9 mouse cellular contexts compared by ENCODE assay signal in genomic region chr4:149395581-149395980, GRCm38 (mm10). TPM values are rescaled to one million over a fixed set of nuclear protein-coding genes. Genes with fewer than 3 reads are reported as not detected.
DNase-seq lines count a peak whose midpoint lies in the region; ATAC-seq lines count a peak whose summit lies in the region.
"Had no signal": no experiment of that assay in that cellular context is flagged by ENCODE, and none has a peak within 500 bp of the region (broad histone marks: within the 10 kb centered on the region; RNA-seq: fewer than 3 reads in every experiment).

No protein-coding gene starts in this region.

- H3K9me3 ChIP-seq in kidney, embryonic 14.5 days (ENCODE audit: control insufficient read depth, low read length) = no peaks in the 10 kb centered on the region
- no peaks in the 10 kb centered on the region for H3K9me3 ChIP-seq in embryonic facial prominence, embryonic 12.5 days
- H3K9me3 ChIP-seq in heart, embryonic 10.5 days = no peaks in the 10 kb centered on the region
- H3K9me3 ChIP-seq in limb, embryonic 13.5 days = no peaks in the 10 kb centered on the region
- H3K9me3 ChIP-seq in forebrain, embryonic 13.5 days (replicated peaks) = no peaks in the 10 kb centered on the region
- no peaks in the 10 kb centered on the region for H3K9me3 ChIP-seq in liver, embryonic 12.5 days (replicated peaks)
- H3K9me3 ChIP-seq: midbrain, embryonic 10.5 days had no signal

- 48% methylated on average over 6 of the region's 6 CpGs for WGBS in kidney, embryonic 14.5 days
- WGBS in embryonic facial prominence, embryonic 12.5 days = 60% methylated on average over 6 of the region's 6 CpGs
- WGBS in heart, embryonic 10.5 days = 69% methylated on average over 6 of the region's 6 CpGs
- WGBS in limb, embryonic 13.5 days = 31% methylated on average over 6 of the region's 6 CpGs
- WGBS in forebrain, embryonic 13.5 days = 80% methylated on average over 6 of the region's 6 CpGs
- 77% methylated on average over 6 of the region's 6 CpGs for WGBS in liver, embryonic 12.5 days (ENCODE audit: insufficient replicate concordance)

- no peak overlapping the region for H3K27ac ChIP-seq in kidney, embryonic 14.5 days (ENCODE audit: low read depth, low read length)
- H3K27ac ChIP-seq in embryonic facial prominence, embryonic 12.5 days = peak overlapping the region; percentile 60
- 0 out of 2 replicates have a peak overlapping the region, but pooled peaks have one; percentile 30 for H3K27ac ChIP-seq in heart, embryonic 10.5 days
- H3K27ac ChIP-seq in limb, embryonic 13.5 days = peak overlapping the region; percentile 79
- no peak overlapping the region for H3K27ac ChIP-seq in forebrain, embryonic 13.5 days
- no peak overlapping the region for H3K27ac ChIP-seq in liver, embryonic 12.5 days

- no peak overlapping the region for H3K4me3 ChIP-seq in kidney, embryonic 14.5 days (ENCODE audit: low read length)
- H3K4me3 ChIP-seq in embryonic facial prominence, embryonic 12.5 days = no peak overlapping the region
- no peak overlapping the region for H3K4me3 ChIP-seq in heart, embryonic 10.5 days
- no peak overlapping the region for H3K4me3 ChIP-seq in limb, embryonic 13.5 days
- H3K4me3 ChIP-seq in forebrain, embryonic 13.5 days = no peak overlapping the region
- no peak overlapping the region for H3K4me3 ChIP-seq in liver, embryonic 12.5 days
- H3K4me3 ChIP-seq: midbrain, embryonic 10.5 days had no signal

- H3K4me2 ChIP-seq in kidney, embryonic 14.5 days (replicated peaks; ENCODE audit: low read depth, low read length) = no peak overlapping the region
- H3K4me2 ChIP-seq in embryonic facial prominence, embryonic 12.5 days (replicated peaks) = no peak overlapping the region
- no peak overlapping the region; the same call in 1 of the 2 replicates for H3K4me2 ChIP-seq in limb, embryonic 13.5 days (replicated peaks)
- H3K4me2 ChIP-seq in forebrain, embryonic 13.5 days = no peak overlapping the region
- H3K4me2 ChIP-seq in liver, embryonic 12.5 days = no peak overlapping the region

- peaks cover 3% of the 10 kb centered on the region; the same call in 1 of the 2 replicates for H3K4me1 ChIP-seq in kidney, embryonic 14.5 days (ENCODE audit: control insufficient read depth, insufficient read depth, low read length)
- H3K4me1 ChIP-seq in embryonic facial prominence, embryonic 12.5 days = peaks cover 25% of the 10 kb centered on the region
- H3K4me1 ChIP-seq in heart, embryonic 10.5 days = peaks cover 77% of the 10 kb centered on the region
- H3K4me1 ChIP-seq in limb, embryonic 13.5 days = peaks cover 32% of the 10 kb centered on the region
- peaks cover 16% of the 10 kb centered on the region for H3K4me1 ChIP-seq in forebrain, embryonic 13.5 days
- H3K4me1 ChIP-seq in liver, embryonic 12.5 days = peaks cover 60% of the 10 kb centered on the region

- H3K9ac ChIP-seq in kidney, embryonic 14.5 days (ENCODE audit: low read depth, low read length) = no peak overlapping the region
- H3K9ac ChIP-seq in embryonic facial prominence, embryonic 12.5 days = no peak overlapping the region
- H3K9ac ChIP-seq in limb, embryonic 13.5 days = no peak overlapping the region
- no peak overlapping the region for H3K9ac ChIP-seq in forebrain, embryonic 13.5 days
- H3K9ac ChIP-seq in liver, embryonic 12.5 days = no peak overlapping the region

- no peak for DNase-seq in kidney, postnatal 14 days
- DNase-seq in heart, embryonic 10.5 days (ENCODE audit: low spot score) = no peak
- no peak for DNase-seq in thymus, adult 18-20 months

- ATAC-seq in kidney, embryonic 14.5 days (ENCODE audit: low FRiP score, low TSS enrichment) = peak; percentile 56; the same call in 1 of the 2 replicates
- ATAC-seq in embryonic facial prominence, embryonic 12.5 days (ENCODE audit: insufficient number of reproducible peaks, insufficient read depth, low FRiP score, low TSS enrichment) = 0 out of 2 replicates have a peak, but pooled peaks have one; percentile 42
- peak; percentile 84 for ATAC-seq in limb, embryonic 13.5 days (ENCODE audit: low FRiP score, low read depth)
- ATAC-seq in forebrain, embryonic 13.5 days = no peak
- ATAC-seq in liver, embryonic 12.5 days = no peak

- peaks cover 25% of the 10 kb centered on the region for H3K36me3 ChIP-seq in kidney, embryonic 14.5 days (ENCODE audit: control insufficient read depth, insufficient read depth, low read length)
- H3K36me3 ChIP-seq in embryonic facial prominence, embryonic 12.5 days = peaks cover 29% of the 10 kb centered on the region
- peaks cover 40% of the 10 kb centered on the region for H3K36me3 ChIP-seq in heart, embryonic 10.5 days
- H3K36me3 ChIP-seq in limb, embryonic 13.5 days = peaks cover 46% of the 10 kb centered on the region
- peaks cover 44% of the 10 kb centered on the region for H3K36me3 ChIP-seq in forebrain, embryonic 13.5 days (ENCODE audit: poor library complexity, severe bottlenecking)
- H3K36me3 ChIP-seq in liver, embryonic 12.5 days = peaks cover 58% of the 10 kb centered on the region

- H3K27me3 ChIP-seq in kidney, embryonic 14.5 days (ENCODE audit: control insufficient read depth, insufficient read depth, low read length) = no peaks in the 10 kb centered on the region
- no peaks in the 10 kb centered on the region for H3K27me3 ChIP-seq in embryonic facial prominence, embryonic 12.5 days
- no peaks in the 10 kb centered on the region for H3K27me3 ChIP-seq in heart, embryonic 10.5 days (ENCODE audit: insufficient read depth, poor library complexity, severe bottlenecking)
- H3K27me3 ChIP-seq in limb, embryonic 13.5 days = no peaks in the 10 kb centered on the region
- H3K27me3 ChIP-seq in forebrain, embryonic 13.5 days = no peaks in the 10 kb centered on the region
- no peaks in the 10 kb centered on the region for H3K27me3 ChIP-seq in liver, embryonic 12.5 days (replicated peaks)

RNA-seq across cellular contexts. Expression of gene Ube4b, which starts 31.0 kb away (rescaled TPM):
- 42.9 and 44.9 TPM in 2 replicates for polyA plus RNA-seq in kidney, embryonic 14.5 days (2014; fragmentation: Nextera tagmentation; extraction: Ambion mirVana)
- polyA plus RNA-seq in embryonic facial prominence, embryonic 12.5 days (2016; fragmentation: Nextera tagmentation; extraction: Ambion mirVana) = 66.9 and 67.5 TPM in 2 replicates
- polyA plus RNA-seq in heart, embryonic 10.5 days (2016; fragmentation: Nextera tagmentation; extraction: Ambion mirVana) = 57.1 and 62.9 TPM in 2 replicates
- polyA plus RNA-seq in limb, embryonic 13.5 days (2015; fragmentation: Nextera tagmentation; extraction: Ambion mirVana) = 47.5 and 53.9 TPM in 2 replicates
- polyA plus RNA-seq in forebrain, embryonic 13.5 days (2015; fragmentation: Nextera tagmentation; extraction: Ambion mirVana) = 47.4 and 53.0 TPM in 2 replicates
- polyA plus RNA-seq in liver, embryonic 12.5 days (2016; fragmentation: Nextera tagmentation; extraction: Ambion mirVana) = 25.1 and 26.4 TPM in 2 replicates

RNA-seq across cellular contexts. Expression of gene Rbp7, which starts 59.2 kb away (rescaled TPM):
- polyA plus RNA-seq in kidney, embryonic 14.5 days (2014; fragmentation: Nextera tagmentation; extraction: Ambion mirVana) = 1.1 and 1.8 TPM in 2 replicates
- polyA plus RNA-seq in embryonic facial prominence, embryonic 12.5 days (2016; fragmentation: Nextera tagmentation; extraction: Ambion mirVana) = 0.32 TPM in 1 of 2 replicates, not detected in the other
- polyA plus RNA-seq in heart, embryonic 10.5 days (2016; fragmentation: Nextera tagmentation; extraction: Ambion mirVana) = 0.67 and 1.3 TPM in 2 replicates
- polyA plus RNA-seq in limb, embryonic 13.5 days (2015; fragmentation: Nextera tagmentation; extraction: Ambion mirVana) = 0.37 and 0.41 TPM in 2 replicates
- not detected in 2 replicates for polyA plus RNA-seq in forebrain, embryonic 13.5 days (2015; fragmentation: Nextera tagmentation; extraction: Ambion mirVana)
- polyA plus RNA-seq in liver, embryonic 12.5 days (2016; fragmentation: Nextera tagmentation; extraction: Ambion mirVana) = not detected in 2 replicates
- polyA plus RNA-seq: midbrain, embryonic 10.5 days had no signal

Comparison
In these comparisons a context has a peak if more than half of its experiments do, and no peak if none do; other contexts are left out.
1. ATAC-seq: peak in kidney, embryonic 14.5 days (single experiment), embryonic facial prominence, embryonic 12.5 days (single experiment) and limb, embryonic 13.5 days (single experiment); none in forebrain, embryonic 13.5 days (single experiment) and liver, embryonic 12.5 days (single experiment).
2. H3K27ac ChIP-seq: peak in embryonic facial prominence, embryonic 12.5 days (single experiment), heart, embryonic 10.5 days (single experiment) and limb, embryonic 13.5 days (single experiment); none in kidney, embryonic 14.5 days (single experiment), forebrain, embryonic 13.5 days (single experiment) and liver, embryonic 12.5 days (single experiment).